Mouse (Mus musculus): ENCODE measurements around the gene Bsg.

- no peak for TF ChIP-seq EP300 (IDR thresholded peaks at IDR 0.05; ENCODE audit: low read depth)
- TF ChIP-seq CTCF (IDR thresholded peaks at IDR 0.05; ENCODE audit: low read depth): no peak
Measured at GRCm38 (mm10) chr10:79687513-79687912, 16.8 kb upstream of the Bsg start.
